Mouse (Mus musculus) right cerebral cortex, postnatal 36 days (tissue): ENCODE results near the gene Magi1.

Experiments
- DNase-seq, 2 experiments: peaks; one replicate each; pipeline ENCODE4 v3.0.0; 2022; ENCODE audit warnings: low spot score in 2 of 2, mixed read lengths in 1 of 2

Gene Magi1

GRCm38 (mm10) chr6:93727630-93728178 is 556.0 kb downstream of the Magi1 start:
- DNase-seq = no peak

GRCm38 (mm10) chr6:93726829-93727455 is 556.8 kb downstream of the Magi1 start:
- no peak for DNase-seq

GRCm38 (mm10) chr6:93726121-93726520 is 557.6 kb downstream of the Magi1 start:
- DNase-seq = no peak

GRCm38 (mm10) chr6:93724749-93725148 is 559.0 kb downstream of the Magi1 start:
- no peak for DNase-seq

- no peak for DNase-seq
Observed at GRCm38 (mm10) chr6:93723226-93723625, 560.5 kb downstream of the Magi1 start.

- no peak for DNase-seq
Observed at GRCm38 (mm10) chr6:93719532-93719931, 564.2 kb downstream of the Magi1 start.

GRCm38 (mm10) chr6:93718385-93718784 is 565.3 kb downstream of the Magi1 start:
- no peak for DNase-seq

GRCm38 (mm10) chr6:93717826-93718375 is 565.8 kb downstream of the Magi1 start:
- DNase-seq = no peak

GRCm38 (mm10) chr6:93716686-93717625 is 566.8 kb downstream of the Magi1 start:
- DNase-seq = no peak

GRCm38 (mm10) chr6:93715181-93716180 is 568.2 kb downstream of the Magi1 start:
- no peak for DNase-seq

GRCm38 (mm10) chr6:93704350-93704749 is 579.4 kb downstream of the Magi1 start:
- no peak for DNase-seq

- DNase-seq = peak in 1 of 2 experiments; percentile 30
Observed at GRCm38 (mm10) chr6:93699436-93699835, 584.3 kb downstream of the Magi1 start.

GRCm38 (mm10) chr6:93697956-93698355 is 585.8 kb downstream of the Magi1 start:
- DNase-seq = no peak

- no peak for DNase-seq
Observed at GRCm38 (mm10) chr6:93678766-93679165, 605.0 kb downstream of the Magi1 start.

GRCm38 (mm10) chr6:93666731-93667130 is 617.0 kb downstream of the Magi1 start:
- no peak for DNase-seq

- DNase-seq = no peak
Observed at GRCm38 (mm10) chr6:93665056-93665805, 618.5 kb downstream of the Magi1 start.

GRCm38 (mm10) chr6:93661139-93661538 is 622.6 kb downstream of the Magi1 start:
- peak; percentile 57 to 85 for DNase-seq

GRCm38 (mm10) chr6:93659534-93659933 is 624.2 kb downstream of the Magi1 start:
- DNase-seq = no peak

- DNase-seq = no peak
Observed at GRCm38 (mm10) chr6:93657187-93657974, 626.3 kb downstream of the Magi1 start.
